Mouse (Mus musculus) inflammation-experienced regulatory T-cells, adult 6 months (primary cell): ENCODE results near the gene Nptn. TPM values are rescaled to one million over a fixed set of nuclear protein-coding genes. Genes with fewer than 3 reads are reported as not detected.

ENCODE experiments used
- ATAC-seq: one replicate; pipeline ENCODE4 v1.8.0; 2017
- polyA plus RNA-seq, 3 experiments: library from polyadenylated mRNA; unstranded; fragments of 100-300 nt; shearing (Covaris generic); gene quantifications; one replicate each; pipeline ENCODE4 v1.2.1; 2017

The Nptn gene
- 100 to 1,000 TPM in 2 of 3 experiments, 10 to 100 TPM in 1; 85.5 to 164 (median 109) TPM for polyA plus RNA-seq

DNA sequence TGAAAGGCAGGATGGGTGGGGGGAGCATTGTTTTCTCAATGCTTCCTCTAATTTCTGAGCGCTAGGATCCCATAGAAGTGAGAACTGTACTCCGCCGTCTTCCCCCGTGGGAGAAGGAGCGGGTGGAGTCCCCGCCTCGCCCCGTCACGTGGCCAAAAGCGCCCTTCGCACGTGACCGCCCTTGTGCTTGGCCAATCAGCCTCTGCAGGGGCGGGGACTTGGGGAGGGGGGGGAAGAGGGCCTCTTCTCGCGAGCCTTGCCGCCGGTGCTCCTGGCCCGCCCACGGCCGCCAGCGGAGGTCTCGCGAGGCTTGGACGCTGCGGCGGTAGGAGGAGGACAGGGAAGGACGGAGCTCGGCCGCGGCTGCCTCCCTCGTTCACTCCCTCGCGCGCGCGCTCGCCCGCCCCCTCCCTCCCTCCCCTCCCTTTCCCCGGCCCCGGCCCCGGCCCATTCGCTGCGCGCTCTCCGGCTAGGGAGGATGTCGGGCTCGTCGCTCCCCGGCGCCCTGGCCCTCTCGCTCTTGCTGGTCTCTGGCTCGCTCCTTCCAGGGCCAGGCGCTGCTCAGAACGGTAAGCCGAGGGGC lies at the start of gene Nptn:
Nptn (plus strand) TSS at position 283 of the 583 bp plus-strand sequence.
- peak; percentile 75 for ATAC-seq

DNA sequence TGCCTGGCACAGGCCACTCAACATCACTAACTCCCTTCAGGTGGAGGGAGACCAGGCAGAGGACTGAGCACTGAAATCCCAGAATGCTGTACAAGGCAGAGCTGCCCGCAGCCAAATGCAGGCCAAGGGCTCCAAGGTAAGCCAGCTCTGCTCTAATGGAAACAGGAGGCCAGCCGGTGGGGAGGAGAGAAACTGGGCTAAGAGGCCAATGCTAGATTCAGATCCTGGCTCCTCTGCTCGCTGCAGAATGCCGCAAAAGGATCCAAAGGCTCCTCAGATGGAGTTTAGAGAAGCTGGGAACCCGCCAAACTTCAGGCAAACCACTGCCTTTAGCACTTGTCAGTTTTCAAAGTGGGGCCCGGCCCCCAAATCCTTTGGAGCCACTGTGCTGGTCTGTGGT lies 48.7 kb upstream of the Nptn start:
- no peak for ATAC-seq

DNA sequence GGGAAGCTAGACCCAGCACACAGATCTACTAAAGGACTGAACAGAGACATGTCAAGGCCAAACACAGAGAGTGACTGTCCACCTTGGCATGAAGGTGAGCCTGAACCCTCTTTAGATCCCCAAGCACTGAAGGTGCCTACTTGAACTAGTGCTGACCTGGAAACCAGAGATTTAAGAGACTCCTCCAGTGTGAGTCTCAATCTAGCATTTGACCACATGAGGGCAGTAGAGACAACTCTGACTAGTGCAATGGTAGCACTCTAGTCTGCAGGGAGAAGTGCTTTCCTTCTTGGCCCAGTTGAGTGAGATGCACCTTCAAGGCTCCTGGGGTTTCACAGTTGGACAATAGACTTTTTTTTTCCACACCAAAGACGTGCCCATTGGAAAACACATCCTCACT lies 47.3 kb upstream of the Nptn start:
- ATAC-seq: no peak

DNA sequence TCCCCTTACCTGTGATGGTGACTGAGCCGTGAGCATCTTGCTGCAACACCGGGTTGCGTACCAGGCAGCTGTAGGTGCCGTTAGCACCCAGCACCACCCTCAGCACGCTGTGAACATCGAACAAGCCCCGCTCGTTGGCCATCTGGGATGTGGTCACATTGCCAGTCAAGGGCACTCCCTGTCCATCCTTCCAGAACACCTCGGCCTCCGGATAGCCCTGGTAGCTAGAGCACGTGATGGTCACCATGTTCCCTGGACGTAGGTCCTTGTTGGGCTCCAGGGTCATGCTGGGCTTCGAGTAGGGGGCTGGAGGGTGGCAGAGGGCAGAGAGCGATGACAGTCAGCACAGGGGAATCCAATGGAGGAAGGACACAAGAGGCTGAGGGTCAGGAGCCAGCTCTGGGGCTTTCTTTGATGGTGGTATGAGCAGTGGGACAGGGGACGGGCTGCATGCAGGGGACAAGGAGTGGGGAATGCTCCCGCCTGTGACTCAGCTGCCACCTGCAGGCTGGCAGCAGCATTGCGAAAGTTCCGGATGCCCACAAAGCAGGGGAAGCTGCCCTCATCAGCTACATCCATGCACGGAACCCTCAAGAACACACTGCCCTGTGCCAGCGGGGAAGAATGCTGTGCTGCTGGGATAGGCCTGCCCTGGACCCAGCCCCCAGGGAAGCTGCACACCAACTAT lies 46.4 kb upstream of the Nptn start:
- ATAC-seq: no peak

DNA sequence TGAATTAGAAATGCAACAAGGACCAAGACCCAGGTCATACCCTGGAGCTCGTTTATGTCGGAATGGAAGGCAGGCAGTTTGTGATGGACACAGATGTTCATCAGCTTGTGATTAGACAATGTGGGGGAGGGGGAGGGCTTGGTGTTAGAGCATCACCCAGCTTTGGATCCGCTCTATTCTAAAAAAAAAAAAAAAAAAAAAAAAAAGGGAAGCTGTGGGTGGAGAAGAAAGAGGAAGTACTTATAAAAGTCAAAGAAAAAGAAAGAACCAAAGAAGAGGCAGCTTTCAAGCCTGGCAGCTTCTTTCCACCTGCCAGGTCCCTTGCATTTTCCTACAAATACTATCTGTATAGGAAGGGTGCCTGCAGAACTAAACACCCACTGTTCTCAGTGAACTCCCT lies 44.3 kb upstream of the Nptn start:
- no peak for ATAC-seq

DNA sequence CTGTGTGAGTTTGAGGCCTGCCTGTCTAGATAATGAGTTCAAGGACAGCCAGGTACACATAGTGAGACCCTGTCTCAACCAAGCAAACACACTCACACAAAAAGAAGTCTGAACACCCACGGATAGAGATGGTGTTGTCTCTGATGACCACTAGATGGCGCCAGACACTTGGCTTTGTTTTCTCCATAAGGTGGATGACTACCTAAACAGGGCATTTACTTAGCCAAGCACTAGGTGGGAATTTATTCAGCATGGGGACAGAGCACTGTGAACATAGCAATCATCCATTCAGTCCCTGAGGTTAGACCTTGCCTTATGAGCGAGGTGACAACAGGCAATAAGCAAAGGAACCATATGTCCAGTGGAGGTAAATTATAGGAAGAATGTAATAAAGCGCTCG lies 42.2 kb upstream of the Nptn start:
- ATAC-seq: no peak

DNA sequence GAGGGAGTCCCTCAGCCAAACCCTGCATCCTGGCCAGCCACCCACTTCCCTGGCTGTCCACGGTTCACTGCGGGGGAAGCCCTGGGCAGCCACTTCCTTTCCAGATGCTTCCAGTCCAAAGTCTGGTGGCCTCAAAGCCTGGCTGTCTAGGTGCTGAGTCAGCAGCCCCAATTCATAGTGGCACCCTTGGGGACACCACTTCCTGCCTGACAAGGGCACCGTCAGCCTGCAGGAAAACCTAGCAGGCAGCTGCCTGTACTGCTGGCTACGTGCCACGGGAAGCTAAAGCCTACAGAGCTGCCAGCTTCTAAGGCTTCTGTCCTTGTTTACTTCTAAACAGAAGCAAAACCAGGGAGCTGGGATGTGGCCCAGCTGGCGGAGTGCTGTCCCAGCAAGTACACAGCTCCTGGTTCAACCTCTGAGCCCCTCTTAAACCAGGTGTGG lies 40.1 kb upstream of the Nptn start:
- ATAC-seq: no peak

DNA sequence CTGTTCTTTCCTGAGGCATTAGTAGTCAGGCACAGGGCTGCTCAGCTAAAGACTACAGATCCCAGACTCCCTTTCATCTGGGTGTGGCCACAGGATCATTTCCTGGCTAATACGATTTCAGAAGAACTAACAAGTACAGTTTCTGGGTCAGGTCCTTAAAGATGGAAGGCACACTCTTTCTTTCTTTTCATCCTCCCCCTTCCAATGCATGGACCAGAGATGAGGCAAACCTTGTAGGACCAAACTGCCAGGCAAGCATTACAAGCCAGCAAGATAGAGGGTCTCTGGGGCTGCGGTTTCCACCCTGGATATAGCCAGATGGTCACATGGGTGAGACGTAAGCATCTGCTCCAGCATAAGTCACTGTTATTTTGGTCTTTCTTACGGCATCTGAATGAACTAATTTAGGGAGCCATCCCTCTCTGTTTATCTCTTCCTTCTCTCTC lies 37.1 kb upstream of the Nptn start:
- no peak for ATAC-seq

DNA sequence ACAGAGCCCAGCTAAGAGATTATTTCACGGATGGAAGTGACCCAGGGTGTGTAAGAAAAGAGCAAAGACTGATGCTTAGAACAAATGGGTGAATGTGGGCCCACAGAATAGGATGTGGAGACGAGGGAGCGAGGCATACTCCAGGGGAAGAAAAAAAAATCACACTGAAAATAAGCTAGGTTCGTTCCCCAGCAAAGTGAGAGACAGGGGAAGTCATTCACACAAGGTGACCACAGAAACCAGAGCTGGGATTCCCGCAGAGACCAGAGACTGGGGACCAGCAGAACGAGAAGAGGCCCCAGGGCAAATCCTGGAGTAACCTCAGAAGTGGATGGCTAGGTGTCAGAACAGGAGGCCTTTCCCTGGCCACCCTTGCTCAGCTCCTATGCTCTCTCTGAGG lies 36.6 kb upstream of the Nptn start:
- no peak for ATAC-seq

DNA sequence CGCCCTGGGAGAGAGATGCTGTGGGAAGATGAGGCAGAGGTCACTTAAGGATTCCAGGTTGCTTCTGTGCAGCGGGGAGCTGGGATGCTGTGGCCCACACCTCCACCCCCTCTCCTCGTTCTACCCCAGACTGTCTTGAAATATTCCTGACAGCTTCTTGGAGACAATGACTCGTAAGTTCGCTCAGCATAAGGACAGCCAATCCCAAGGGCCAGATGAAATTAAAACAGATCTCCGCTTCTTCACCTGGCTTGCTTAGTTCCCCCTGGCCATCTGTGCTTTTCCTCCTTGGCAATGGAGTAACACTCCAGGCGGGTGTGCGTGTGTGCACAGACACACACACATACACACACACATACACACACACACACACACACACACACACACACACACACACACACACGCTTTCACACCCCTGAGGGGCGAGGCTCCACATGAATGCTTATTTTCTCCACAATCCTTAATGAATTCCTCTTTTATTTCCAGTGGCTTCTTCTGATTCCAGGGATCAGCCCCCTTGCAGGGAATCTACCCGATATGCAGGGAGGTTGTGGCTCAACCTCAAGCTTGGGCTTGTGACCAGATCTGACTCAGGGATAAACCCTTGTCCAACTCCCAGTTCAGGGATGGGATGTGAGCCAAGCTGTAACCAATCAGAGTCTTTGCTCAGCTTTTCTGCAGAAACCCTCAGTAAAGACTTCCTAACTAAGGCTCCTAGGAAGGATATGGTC lies 35.2 kb upstream of the Nptn start:
- ATAC-seq: no peak

DNA sequence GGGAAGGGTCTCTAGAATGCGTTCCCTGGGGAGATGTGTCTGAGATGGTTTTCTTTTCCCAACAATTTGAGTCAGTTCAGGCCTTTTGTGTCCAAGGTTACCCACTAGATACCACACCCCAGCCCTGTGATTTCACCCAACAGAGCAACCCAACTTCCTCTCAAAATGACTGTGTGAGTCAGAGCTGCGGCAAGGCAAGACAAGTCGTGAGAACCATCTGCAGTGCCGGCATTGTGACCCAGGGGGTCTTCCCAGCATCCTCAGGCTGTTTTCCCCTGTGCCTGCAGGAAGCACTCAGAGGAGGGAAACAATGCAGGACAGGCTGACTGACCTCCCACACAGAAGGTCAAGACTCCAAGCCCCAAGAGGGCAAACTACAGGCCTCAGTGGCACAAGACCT lies 33.1 kb upstream of the Nptn start:
- no peak for ATAC-seq

DNA sequence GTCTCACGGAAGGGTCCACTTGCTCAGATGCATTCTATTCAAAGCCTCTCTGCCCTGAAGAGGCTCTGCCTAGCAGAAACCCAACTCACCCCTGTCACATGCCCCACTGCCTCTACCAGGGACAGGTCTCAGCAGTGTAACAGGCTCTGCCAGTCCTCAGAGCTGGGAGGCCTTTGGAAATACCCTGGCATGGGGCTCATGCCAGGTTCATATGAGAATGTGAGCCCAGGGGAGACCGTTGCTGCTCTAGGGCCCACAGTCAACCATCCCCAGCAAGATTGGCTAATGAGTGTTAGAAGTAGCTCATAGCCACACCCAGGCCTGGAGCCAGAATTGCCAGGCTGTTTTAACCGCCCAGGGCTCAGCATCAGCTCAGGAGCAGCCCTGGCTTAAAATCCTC lies 32.3 kb upstream of the Nptn start:
- no peak for ATAC-seq

DNA sequence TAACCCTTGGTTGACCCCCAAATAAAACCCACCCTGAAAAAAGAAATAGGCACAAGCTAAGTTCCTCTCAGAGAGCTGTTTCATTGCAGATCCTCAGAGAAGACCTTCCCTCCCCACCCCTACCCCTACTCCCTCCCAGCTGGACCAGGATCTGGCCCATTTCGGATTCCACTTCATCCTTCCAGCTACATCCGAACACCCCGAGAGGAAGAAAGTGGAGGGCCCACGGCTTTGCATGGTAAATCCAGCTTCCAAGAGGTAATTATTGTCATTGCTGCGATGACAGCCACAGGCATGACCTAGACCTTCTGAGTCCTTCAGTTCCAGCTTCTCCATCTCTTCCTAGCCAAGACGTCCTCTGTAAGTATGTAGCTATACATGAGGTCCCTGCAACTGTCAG lies 31.1 kb upstream of the Nptn start:
- ATAC-seq: no peak

DNA sequence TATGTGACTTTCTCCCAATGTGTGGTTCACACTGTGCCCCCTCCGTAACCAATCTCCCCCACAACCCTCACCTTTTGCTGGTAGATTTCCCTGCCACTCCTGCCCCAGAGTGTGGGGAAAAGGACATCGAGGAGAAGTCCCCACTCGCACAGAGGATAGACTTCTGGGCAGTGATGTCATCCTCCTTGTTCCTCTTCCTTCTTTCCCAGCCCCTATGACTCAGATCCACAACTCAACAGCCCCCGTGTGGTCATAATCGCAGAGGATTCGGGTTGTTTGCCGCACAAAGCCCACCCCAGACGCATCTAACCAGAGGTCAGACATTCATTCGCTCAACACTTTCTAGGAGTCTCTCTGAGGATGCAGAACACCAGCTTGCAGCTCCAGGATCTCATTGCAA lies 30.0 kb upstream of the Nptn start:
- ATAC-seq: no peak

DNA sequence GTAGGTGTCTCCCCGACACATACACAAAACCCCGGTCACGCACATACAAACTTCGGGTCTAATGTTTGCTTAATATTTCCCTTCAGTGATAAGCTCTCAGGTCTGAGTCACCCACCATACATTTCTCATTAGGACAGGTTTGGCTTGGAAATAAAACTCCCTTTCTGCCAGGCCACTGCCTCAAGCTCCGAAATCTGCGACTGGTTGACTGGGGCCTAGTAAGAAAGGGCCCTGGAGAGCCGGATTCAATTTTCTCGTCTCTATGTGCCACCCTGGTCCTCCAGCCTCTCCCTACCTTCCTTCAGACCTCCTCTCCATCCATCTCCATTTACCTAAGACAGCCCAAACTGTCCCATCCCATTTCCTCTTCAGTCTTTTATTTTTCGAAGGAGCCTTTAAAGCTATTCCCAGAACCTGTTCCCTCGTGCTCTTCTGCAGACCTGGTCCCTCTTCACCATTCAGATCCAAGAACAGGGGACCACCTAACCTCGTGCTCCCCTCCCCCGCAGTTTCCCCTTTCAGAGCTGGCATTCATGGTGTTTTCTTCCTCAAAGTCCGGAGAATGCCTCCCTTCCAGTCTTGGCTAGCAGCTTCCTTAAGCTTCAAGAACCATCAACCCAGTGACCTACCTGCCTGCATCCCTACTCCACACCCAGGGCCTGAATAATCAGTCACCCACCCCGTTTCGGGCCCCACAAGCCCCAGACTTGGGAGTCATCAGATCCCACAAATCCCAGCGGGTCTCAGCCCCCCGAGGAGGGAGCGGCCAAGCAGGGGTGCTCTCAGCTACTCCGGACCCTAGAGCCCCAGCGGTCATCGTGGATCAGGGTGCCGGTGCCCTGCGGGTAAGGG lies 27.8 kb upstream of the Nptn start:
- no peak for ATAC-seq

DNA sequence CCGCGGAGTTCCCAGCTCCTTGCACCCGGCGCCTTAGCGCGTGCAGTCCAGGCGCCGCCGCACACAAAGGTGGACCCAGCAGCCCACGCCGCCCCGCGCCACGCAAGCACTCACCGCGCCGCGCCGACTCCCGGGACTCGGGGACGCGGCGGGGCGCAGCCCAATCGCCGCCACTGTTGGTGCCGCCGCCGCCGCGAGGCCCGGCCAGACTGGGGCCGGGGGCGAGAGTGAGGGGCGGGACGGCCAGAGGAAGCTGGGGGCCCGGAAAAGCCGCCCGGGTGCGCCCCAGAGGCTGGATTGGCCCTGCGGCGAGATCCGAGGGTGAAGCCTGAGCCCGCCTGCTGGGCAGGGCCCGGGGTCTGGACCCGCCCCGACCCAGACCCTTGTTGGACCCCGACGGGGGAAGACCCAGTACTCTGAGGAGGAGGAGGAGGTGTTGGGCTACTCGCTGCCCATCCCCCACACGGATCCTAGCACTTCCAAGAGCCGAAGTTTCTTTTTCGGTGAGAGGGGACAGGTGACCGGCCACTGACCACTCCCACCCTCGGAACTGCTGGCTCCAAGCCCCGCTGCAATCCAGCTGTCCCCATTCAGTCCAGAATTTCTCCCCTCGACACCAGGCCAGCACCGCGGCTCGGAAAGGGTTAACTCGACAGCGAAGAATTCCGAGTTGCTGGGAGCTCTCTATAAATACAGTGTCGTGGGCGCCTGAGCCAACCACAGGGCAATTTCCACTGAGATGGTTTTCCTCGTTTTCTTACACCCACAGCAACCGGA lies 26.9 kb upstream of the Nptn start, which contains the start of gene Cd276:
Cd276 (minus strand) TSS at position 530 of the 777 bp plus-strand sequence.
- ATAC-seq: no peak

DNA sequence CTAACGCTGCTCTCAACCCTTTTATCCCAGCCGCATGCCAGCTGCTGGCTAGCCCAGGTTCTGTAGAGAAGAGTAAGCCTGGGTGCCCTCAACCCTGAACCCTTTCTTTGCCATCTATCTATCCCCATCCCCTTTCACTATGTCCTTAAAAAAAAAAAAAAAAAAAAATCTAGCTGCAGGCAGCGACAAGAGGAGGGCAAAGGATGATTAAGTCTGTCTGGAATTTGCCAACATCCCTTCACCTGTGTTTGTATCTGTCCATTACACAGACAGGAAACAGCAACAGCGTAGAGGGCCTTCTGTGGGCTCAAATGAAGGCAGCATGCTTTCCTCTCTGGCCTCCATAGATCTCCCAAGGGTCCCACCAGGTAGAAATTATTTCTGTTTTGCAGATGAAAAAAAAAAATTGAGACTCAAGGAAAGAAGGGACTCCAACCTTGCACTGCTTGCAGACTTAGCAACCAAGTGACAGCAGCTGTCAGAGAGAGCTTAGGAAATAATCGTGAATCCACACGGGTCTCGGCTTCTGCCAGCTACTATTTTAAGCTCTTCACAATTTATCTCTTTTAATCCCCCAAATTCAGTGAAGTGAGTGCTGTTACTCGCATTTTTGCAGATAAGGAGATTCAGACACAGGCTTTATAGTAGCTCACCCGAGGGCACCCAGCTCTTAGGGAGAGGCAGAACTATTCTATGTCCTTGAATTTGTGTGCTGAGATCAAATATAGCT lies 26.2 kb upstream of the Nptn start:
- ATAC-seq: no peak

DNA sequence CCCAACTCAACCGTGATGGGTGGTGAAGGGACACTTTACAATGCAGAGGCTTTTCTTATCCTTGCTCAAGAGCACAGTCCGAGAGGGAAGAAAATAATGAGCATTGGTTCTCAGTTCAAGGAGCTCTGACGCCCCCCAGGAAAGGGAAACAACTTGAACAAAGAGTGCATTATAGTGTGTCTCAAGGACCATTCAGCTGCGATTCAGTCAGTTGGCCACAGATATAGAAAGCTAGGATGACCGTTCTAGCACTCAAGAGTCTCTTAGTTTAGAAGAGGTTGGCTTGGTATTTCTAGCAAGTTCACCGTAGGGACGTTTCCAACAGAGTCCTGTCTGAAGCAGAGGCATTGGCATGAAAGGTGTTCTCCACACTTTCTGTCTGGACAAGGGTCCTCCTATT lies 25.4 kb upstream of the Nptn start:
- no peak for ATAC-seq

DNA sequence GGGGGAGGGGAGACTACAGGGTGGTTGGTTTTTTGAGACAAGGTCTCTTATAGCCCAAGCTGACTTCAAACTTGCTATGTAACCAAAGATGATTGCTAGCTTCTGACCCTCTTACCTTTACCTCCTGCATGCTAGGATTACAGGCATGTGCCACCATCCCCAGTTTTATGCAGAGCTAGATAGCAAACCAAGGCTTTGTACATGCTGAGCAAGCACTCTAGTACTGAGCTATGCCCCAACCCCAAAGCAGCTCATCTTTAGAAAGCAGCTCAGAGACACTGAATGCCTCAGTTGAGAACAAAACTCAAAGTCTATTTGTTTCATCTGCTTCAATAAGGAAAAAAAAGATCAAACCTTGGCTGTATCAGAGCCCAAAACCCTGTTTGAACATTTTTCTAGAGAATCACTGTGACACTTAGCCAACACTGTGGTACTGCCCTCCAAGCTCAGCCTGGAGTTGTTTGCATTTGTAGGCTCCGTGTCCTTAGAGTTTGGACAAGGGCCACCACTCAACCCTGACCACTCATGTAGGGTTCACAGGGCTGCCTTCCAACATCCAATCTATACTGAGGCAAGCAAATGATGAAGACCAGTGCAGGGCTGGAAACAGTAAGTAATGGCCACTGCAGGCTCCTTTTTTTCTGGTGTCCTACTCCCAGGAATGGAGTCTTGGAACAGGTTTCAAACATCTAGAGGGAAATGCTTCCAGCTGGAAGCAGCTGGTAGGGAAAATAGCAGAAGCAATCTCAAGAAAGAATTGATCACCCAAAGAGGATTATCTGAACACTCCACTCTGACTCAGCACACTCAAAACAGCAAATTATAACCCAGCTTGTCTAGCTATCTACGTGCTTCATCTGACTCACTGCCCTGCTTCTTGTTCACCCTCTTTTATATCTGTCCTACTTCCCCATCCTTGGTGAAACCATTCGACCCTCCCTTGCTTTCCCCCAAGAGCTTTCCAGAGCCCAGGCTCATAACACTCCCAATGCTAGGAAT lies 24.3 kb upstream of the Nptn start:
- no peak for ATAC-seq

DNA sequence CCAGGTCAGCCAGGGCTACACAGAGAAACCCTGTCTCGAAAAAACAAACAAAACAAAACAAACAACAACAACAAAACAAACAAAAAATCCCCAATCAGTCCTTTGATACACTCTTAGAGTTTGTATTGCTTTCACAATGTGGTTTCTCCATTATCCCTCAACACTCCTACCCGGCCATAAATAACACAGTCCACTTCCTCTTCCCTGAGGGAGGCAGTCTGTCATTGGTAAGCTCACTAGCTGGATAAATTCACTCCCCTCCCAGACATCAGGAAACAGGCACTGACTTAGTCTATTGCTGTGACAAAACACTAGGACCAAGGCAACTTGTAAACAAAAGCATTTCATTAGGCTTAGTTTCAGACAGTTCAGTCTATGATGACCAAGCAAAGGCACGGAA lies 21.8 kb upstream of the Nptn start:
- ATAC-seq: no peak
